Mouse (Mus musculus) adrenal gland, postnatal 10 days (tissue): ENCODE data around the gene Art4. TPM values are rescaled to one million over a fixed set of nuclear protein-coding genes. Genes with fewer than 3 reads are reported as not detected.

Experiments used
- microRNA-seq: library from miRNA; unstranded; fragments of <30 nt; microRNA quantifications from one replicate; pipeline ENCODE4 v1.2.0, GENCODE M21; 2021
- total RNA-seq, 2 experiments: library from RNA; stranded (reverse); gene quantifications; 2 replicates each; pipeline ENCODE4 v1.2.3; 2021

The Art4 gene
- total RNA-seq, 2 experiments from 2014 or later = 5.9 to 7.5 TPM

Small RNA genes lying within 50 kb of the gene (microRNA-seq; reads per million reads assigned to microRNA genes)
- gene Gm44364 = not detected

Other genes starting within 250 kb of the Art4 start
- gene Plbd1, start 195.8 kb downstream of the Art4 start, total RNA-seq = 100 to 1,000 TPM; 114 to 115 TPM
- gene Gucy2c, start 76.0 kb downstream of the Art4 start, total RNA-seq = under 1 TPM; 0.15 to 0.21 TPM
- gene Hist4h4, start 53.3 kb downstream of the Art4 start, total RNA-seq = 10 to 100 TPM; 28.3 to 29.2 TPM
- 10 to 100 TPM; 71.1 to 85.2 TPM for gene H2afj, start 49.5 kb downstream of the Art4 start, total RNA-seq
- gene BC049715, start 30.1 kb downstream of the Art4 start, total RNA-seq = under 1 TPM; 0.73 to 0.75 TPM
- gene Wbp11, start 29.5 kb downstream of the Art4 start, total RNA-seq = 10 to 100 TPM; 82.5 to 86.5 TPM
- under 1 TPM; 0.27 to 0.51 TPM for gene Smco3, start 22.3 kb downstream of the Art4 start, total RNA-seq
- 100 to 1,000 TPM; 187 to 232 TPM for gene Mgp, start 18.1 kb upstream of the Art4 start, total RNA-seq
- under 1 TPM; 0.15 to 0.27 TPM for gene Erp27, start 64.4 kb upstream of the Art4 start, total RNA-seq
- under 1 TPM in 1 of 2 experiments, not detected in 1; 0.60 TPM for gene Pde6h, start 66.1 kb upstream of the Art4 start, total RNA-seq
- gene Arhgdib, start 84.2 kb upstream of the Art4 start, total RNA-seq = 10 to 100 TPM; 43.0 to 44.5 TPM